Mouse (Mus musculus): ENCODE results near the gene Hps1.

The Hps1 gene

DNA sequence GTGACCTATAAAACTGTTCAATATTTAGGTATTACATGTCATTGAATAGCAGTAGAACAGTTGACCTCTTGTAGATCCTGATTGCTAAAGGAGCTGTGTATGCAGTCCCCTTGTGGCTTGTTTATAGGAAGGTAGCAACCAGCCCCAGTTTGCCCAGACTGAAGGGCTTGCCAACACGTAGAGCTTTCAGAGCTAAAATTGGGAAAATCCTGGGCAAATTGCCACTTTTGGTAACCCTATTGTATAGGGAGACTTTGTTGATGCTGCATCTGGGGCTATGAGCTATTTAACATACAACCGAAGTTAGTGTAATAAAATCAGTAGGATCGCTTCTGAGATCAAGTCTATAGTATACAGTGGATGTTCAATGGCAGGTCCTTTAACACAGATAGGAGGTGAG is 61.7 kb downstream of the Hps1 start:
- DNase-seq (ENCODE audit: low read depth, low spot score) = no peak

DNA sequence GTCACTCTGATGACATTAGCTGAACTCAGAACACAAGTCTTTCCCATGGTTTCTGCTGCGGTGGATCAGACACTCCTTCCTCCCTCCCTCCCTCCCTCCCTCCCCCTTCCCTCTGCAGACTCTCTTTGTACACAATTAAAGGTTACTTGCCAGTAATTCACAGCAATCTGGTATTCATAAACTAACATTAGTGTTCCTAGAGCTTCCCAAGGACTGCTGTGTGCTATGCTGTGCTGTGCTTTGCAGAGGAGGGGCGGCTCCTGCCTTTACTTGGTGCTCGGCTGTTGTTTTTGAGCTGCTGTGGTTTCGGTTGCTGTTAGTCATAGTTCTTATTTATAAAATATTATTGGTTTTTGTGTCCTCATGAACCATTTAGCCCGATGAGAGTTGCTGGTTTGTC is 62.1 kb downstream of the Hps1 start:
- DNase-seq (ENCODE audit: low read depth, low spot score) = no peak

DNA sequence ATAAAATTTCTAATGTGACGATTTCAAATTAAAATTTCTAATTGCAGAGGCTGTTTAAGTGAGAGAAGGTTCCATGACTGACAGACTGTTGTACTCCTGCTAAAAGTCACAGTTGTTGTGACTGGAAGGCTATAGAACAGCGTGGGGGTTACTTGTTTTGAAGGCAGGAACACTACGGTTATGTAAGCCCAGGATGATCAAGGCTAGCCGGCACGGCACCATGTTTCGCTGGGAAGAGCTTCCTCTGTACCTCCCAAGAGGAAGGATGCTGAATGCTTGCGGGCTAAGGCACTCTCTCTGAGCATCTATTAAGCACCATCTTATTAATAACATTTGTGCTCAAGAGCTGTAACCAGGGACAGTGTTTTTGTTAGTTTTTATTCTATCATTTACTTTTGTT is 63.3 kb downstream of the Hps1 start:
- no peak for DNase-seq (ENCODE audit: low read depth, low spot score)

DNA sequence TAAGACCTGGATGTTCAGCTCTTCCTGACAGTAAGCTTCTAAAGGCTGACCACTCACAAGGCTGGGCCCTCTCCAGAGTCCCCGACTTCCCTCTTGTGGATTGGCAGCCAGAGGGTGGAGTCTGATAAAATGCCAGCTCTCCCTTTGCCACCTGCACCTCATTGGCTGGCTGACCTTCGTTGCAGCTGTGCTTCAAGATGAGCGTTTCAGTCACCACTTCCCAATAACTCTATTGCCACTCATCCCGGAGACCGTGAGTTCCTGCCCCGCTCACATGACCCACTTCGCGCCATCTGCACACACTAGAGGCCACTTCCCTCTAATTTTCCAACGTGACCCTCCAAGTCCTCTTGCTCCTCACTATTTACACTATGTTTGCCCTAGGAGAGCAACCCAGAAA is 66.0 kb downstream of the Hps1 start:
- no peak for DNase-seq (ENCODE audit: low read depth, low spot score)

Measured in A20 (cell line).